Mouse (Mus musculus) G1E-ER4 (cell line): ENCODE results near the gene Adarb2. TPM values are rescaled to one million over a fixed set of nuclear protein-coding genes. Genes with fewer than 3 reads are reported as not detected.
A peak's percentile ranks its signal among the peaks of the same experiment; 100 is the strongest.

ENCODE experiments used
- GATA1 ChIP-seq: IDR thresholded peaks from one replicate; pipeline ENCODE4 v1.8.0; 2012; ENCODE audit warnings: low read length, inconsistent platforms
- polyA plus RNA-seq: library from polyadenylated mRNA; stranded (reverse); fragments of >175 nt; gene quantifications from 2 replicates; pipeline ENCODE4 v1.2.3, GENCODE M21; 2012

Gene Adarb2
- polyA plus RNA-seq, 1 experiment, result not detected

DNA sequence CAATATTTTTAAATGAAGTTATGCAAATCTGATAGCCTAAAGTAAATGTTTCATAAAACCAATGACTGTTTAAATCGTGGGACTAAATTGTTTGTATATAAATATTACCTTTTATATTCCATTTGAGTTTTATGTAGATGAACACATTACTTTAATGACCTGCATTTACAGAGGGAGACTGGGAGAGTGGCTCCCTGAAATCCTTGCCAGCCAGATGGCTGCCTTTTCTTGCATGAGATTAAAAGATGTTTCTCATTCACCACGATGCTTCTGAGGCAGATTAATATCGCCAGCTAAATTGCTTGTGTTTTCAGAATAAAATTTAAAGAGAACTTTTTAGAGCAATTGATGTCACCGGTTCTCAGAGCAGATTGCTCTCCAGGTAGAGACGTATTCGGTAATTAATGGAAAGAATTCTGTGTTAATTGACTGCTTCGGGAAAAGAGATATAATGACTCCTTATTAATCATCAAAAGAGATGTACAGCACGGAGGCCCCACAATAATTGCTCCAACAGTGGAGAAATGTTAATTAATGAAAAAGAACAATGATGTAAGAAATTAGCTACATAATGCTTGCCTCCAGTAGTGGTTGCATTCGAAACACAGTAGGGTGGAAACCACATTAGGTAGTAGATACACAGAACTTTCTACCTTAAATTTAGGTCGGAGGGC lies 527.4 kb downstream of the Adarb2 start:
- no peak for TF ChIP-seq GATA1

DNA sequence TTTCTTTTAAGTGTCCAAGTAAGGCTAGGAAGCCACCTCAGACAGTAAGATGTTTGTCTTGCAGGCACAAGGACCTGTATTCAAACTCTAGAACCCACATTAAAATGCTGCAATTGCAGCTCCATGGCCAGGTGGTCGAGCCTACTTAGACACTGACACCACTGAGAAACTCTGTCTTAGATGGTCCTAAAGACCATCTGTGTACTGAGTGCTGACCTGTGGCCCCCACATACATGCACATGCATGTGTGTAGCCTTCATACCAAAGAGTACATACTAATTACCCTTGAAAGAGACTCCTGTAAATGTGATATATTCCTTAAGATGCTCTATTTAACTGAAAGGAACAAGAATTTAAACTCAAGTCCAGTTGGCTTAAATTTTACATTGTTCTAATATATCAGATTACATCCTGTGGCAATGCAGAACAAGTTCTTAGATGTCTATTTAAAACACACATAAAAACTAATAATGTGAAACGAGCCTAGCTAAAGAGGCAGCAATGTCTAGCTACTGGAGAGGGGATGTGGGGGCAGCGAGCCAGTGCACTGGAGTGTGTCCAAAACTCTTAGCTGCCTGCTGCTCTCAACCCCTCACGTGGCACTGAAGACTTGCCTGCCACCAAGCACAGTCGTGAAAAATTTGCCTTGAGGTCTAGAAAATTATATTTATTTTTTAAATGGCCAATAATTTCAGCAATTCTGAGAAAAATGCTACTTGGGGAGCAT lies 534.6 kb downstream of the Adarb2 start:
- TF ChIP-seq GATA1, result no peak

DNA sequence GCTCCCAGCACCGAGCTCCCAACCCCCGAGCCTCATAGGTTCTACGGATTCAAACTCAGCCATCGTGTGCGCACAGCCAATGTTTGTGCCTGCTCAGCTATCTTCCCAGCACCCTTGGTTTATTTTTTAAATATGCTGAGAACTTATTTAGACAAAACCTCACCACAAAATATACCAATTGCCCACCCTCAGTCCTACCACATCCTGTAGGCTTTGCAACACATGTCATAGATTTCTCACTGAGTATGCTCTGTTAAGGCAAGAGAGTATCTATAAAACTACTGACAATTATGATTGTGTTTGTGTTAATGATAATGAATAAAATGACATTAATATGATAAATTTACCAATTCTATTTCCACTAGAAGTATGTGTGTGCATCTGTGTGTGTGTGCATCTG lies 540.1 kb downstream of the Adarb2 start:
- TF ChIP-seq GATA1, result no peak

DNA sequence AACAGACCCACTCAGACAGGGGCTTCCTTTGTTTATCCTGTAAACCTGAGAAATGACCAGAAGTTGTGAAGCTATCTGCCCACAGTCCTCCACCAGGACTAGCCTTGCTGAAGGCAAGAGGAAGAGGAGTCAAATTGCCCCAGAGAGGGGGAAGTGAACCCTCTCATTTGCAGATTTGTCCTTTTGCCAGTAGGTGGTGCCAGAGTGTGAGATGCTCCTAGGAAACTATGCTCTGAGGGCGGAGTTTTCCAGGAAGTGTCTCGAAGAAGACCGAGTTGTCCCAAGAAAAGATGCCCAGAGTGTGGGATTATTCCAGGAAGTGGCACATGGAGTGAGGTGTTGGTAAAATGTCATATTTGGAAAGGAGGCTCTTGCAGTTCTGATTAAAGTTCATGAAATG lies 541.9 kb downstream of the Adarb2 start:
- TF ChIP-seq GATA1, result no peak

DNA sequence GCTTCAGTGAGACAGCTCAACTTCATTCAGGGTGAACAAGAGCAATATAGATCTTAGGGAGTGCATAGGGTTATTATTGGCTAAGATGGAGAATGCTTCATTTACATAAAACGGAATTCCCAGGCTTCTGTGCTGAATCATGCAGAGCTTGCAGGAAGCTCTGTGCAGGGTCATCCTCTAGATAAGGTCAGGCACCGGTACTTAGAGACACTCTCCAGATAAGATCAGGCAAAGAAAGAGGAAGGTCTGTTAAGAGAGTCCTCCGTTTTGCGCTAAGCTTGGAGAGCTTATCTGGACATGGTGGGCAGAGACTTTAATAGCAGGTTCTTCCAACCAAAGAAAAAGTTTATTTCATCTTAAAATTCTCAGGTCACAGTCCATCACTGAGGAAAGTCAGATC lies 542.9 kb downstream of the Adarb2 start:
- TF ChIP-seq GATA1, result no peak

DNA sequence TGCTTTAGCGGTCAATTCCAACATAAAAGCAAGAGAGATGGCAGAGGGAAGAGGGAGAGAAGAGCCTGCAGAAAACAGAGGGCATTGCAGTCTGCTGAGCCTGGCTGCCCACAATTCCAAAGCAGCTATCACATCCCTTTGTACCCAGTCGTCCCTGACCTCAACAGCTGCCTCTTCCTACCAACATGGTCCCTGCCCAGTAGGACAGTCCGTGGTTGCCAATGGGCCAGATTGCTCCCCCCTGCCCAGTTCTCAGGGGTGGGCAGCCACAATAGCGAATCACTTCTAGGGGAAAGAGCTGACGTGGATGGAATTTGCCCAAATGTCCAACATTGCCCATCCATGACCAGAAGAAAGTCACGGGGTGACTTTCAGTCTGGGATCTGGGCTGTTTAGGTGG lies 546.8 kb downstream of the Adarb2 start:
- TF ChIP-seq GATA1, result no peak

DNA sequence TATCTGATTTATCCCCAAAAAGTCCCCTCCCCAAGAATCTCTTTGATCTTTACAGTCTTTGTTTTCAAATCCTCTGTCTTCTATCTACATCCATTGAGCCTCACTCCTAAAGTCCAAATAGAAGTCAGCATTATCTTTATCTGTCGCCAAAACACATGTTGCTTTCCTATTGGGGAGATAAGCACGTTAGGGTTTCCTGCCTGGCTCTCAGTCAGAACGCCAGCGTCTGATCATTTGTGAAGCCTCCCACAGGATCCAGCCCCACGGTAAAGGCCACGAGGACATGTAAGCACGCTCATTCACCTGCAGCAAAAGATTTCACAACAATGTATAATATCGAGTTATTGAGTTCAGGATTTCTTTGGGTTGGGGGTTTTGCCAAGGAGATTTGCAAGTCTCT lies 558.3 kb downstream of the Adarb2 start:
- TF ChIP-seq GATA1, result peak; percentile 53

DNA sequence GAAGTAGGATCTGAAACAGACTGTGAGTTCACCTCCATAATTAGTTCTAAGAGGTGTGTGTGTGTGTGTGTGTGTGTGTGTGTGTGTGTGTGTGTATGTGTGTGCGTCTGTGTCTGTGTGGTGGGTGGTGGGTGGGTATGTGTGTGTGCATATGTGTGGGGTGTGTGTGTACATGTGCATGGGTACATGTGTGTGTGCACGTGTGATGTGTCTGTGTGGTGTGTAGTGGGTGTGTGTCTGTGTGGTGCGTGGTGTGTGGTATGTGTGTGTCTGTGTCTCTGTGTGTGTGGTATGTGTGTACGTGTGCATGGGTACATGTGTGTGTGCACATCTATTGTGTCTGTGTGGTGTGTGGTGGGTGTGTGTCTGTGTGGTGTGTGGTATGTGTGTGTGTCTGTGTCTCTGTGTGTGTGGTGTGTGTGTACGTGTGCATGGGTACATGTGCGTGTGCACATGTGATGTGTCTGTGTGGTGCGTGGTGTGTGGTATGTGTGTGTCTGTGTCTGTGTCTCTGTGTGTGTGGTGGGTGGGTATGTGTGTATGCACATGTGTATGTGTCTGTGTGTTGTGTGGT lies 567.1 kb downstream of the Adarb2 start:
- TF ChIP-seq GATA1, result no peak

DNA sequence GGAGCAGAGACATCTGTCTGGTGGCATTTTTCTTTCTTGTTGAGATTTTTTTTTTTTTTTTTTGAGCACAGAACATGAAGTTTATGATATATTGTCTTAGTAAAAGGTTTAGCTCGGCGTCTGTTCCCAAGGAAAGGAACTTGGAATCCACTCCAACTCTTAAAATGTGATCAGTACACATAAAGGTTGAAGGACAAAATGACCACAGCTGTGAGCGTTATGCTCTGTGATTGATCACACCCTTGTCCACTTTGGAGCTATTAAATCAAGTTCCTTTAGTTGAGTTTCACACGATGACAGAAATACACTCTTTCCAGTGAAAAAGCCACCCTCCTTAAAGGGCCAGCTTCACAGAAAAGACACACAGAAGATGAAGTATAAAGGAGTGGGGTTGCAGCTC lies 568.0 kb downstream of the Adarb2 start:
- no peak for TF ChIP-seq GATA1

DNA sequence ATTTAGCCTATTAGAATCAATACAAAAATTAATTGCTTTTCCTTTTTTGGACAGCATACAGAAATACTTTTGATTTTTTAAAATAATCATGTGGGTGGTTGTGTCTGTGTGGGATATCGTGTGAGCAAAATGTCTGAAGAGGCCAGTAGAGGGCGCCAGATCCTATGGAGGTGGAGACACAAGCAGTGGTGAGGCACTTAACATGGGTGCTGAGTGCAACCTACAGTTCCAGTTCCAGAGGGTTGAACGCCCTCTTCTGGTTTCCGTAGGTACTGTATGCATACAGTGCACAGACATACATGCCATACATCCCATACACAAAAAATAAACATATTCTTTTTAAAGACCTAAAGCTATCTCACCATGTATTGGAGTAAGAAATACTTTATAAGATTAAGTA lies 577.8 kb downstream of the Adarb2 start:
- TF ChIP-seq GATA1, result no peak

DNA sequence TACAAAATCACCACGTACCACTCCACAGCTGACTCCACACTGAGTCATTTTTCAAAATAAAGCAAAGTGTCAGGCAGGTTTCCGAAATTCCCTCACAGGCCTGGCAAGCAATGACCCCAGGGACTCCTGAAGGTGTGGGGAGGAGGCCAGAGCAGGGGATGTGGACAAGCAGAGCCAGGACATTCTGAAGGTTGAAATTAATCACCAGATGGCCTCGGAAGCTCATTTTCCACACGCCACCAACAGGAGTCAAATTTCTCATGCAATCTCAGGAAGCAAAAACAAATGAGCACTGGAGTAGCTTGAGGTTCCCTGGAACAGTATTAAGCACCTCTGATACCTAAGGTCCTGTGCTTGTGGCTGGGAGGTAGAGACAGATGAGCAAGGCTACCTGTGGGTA lies 580.0 kb downstream of the Adarb2 start:
- TF ChIP-seq GATA1, result no peak

DNA sequence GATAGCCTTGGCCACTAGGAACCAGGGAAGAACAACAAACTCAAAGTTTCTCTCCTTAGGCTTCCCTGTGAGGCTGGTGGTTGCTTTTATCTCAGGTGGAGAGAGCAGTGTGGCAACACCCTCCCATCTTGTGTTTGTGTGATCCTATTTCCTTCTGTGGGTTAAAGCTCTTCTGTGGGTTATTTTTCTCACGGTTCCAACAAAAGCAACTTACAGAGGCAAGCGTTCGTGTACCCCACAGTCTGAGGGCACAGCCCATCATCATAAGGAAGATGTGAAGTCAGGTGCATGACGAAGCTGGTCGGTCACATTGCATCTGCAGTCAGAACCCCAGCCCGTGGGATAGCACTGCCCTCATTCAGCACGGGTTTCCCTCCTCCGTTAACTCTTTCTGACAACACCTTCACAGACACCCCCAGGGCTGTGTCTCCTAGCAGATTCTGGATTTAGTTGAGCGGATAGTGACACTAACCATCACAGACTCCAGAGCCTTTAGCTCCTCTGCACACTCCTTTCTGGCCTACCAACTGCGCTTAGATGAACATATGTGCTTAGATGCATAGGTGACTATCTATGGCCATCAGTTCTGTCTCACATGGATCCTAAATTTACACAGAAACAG lies 581.1 kb downstream of the Adarb2 start:
- TF ChIP-seq GATA1, result no peak

DNA sequence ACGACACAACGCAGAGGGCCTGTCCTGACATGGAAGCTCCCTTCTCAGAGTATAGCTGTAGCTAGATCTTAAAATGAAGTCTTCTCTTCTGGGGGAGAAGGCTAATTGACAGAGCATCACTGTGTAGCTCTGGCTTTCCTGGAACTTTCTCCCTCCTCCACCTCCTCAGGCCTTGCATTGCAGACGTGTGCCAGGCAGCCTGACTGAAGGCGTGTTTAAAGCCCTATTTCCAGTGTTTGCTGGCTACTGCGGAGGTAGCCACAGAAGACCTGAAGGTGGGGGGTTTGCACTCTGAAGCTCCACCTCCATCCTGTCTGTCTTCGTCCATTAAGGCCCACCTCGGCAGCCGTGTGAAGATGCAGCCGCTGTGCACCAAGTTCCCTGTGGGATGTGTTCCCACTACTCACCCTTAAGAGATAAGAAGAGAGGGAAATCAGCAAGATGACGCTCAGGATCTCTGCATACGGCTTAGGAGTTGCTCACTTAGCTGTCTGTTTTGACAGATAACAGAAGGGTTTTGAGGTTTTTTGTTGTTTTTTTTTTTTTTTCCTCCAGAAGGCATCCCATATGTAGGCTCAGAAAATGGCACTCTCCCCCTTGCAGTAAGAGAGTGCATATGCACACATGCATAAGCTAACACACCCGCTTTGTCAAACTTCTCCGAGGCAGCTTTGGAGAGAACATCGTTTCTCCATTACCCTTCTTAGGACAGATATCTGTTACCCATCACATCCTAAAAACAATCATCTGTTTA lies 581.8 kb downstream of the Adarb2 start:
- TF ChIP-seq GATA1, result no peak

DNA sequence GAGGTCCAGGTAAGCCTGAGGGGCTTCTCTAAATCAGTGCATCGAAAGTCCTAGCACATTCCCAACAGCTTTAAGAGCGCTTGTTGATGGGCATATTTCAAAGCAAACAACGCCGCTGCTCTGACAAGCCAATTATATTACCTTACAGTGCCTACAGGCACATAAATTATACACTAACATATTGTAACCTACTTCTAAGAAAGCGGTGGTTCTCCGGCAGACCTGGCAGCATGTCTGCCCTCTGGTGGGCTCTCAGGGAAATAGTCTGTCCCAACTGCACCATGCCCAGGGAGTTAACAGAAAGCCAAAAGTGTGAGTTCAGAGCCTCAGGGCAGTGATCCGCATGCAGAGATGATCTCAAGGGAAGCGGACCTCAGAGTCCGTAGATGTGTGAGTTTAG lies 582.5 kb downstream of the Adarb2 start:
- TF ChIP-seq GATA1, result no peak

DNA sequence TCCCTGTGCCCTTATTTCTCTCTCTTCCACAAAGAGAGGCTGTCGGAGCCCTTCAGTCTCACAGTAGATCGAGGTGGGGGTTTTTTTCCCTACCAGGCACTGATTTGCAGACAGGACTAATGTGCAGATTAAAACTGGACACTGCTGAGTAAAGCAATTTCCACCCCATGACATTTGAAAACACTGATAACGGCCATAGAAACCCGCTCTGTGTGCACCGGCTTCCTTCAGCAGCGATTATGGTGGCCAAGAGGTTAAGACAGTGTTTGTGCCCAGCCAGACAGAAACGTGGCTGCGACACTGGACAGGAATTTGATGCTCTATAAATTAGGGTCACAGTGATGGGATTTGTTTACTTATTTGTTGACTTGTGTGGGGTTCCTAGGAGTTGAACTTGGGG lies 590.6 kb downstream of the Adarb2 start:
- no peak for TF ChIP-seq GATA1

DNA sequence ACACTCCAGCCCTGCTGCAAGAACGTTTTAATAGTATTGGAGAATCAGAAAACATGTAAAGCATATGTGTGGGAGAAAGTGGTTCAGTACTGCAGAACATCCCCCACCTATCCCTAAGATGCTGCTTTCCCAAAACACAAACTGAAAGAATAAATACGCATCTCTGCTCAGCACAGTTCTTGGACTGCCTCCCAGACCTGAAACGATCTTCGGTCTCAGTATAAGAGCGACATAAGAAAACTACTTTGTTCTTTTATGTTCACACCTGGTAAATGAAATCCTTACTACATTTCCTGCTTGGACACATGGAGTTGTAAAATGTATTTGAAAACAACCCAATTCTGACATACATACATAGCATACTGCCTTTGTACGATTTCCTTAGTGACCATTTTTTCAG lies 597.9 kb downstream of the Adarb2 start:
- no peak for TF ChIP-seq GATA1

DNA sequence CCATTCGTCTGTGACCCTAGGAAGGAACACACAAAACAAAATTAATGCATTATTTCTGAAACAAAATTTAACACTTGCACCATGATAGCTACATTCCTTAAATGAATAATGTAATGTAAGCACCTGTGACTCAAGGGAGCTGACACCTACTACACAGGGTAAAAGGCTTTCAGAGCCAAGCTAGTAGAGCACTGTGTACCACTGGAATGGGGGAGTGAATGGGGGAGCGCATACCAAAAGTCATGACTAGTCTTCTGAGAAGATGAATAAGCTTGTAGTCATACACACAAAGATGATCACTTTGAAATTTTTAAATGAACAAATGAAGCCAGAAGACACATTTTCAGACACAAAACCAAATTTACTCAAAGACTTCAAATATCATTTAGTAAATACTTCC lies 603.3 kb downstream of the Adarb2 start:
- TF ChIP-seq GATA1, result no peak
